Mouse (Mus musculus) hindbrain, embryonic 12.5 days (tissue): ENCODE measurements around the gene Dcp1a. TPM values are rescaled to one million over a fixed set of nuclear protein-coding genes. Genes with fewer than 3 reads are reported as not detected.

Source experiments
- ATAC-seq: fragments of 200-750 bp; cut with Nextera tagmentation; 2 replicates; pipeline ENCODE4 v1.8.0; 2017; ENCODE audit warnings: moderate TSS enrichment; ENCODE audit not compliant: low FRiP score
- H3K27ac ChIP-seq: fragments of 300-500 bp; sonication (generic); 2 replicates; pipeline ENCODE4 v1.5.1; 2016; ENCODE audit warnings: mild to moderate bottlenecking
- H3K27me3 ChIP-seq: fragments of 300-500 bp; sonication (generic); 2 replicates; pipeline ENCODE4 v1.6.1; 2016; ENCODE audit warnings: mild to moderate bottlenecking
- H3K36me3 ChIP-seq: fragments of 300-500 bp; sonication (generic); 2 replicates; pipeline ENCODE4 v1.6.1; 2016; ENCODE audit warnings: mild to moderate bottlenecking
- H3K4me1 ChIP-seq: fragments of 300-500 bp; sonication (generic); 2 replicates; pipeline ENCODE4 v1.6.1; 2016
- H3K4me2 ChIP-seq: fragments of 300-500 bp; sonication (generic); replicated peaks from 2 replicates; pipeline ENCODE4 v1.6.1; 2016; ENCODE audit warnings: mild to moderate bottlenecking
- H3K4me3 ChIP-seq: fragments of 300-500 bp; sonication (generic); 2 replicates; pipeline ENCODE4 v1.5.1; 2016; ENCODE audit warnings: mild to moderate bottlenecking
- H3K9ac ChIP-seq: fragments of 300-500 bp; sonication (generic); 2 replicates; pipeline ENCODE4 v1.6.1; 2016; ENCODE audit warnings: mild to moderate bottlenecking, moderate library complexity
- H3K9me3 ChIP-seq: fragments of 300-500 bp; sonication (generic); replicated peaks from 2 replicates; pipeline ENCODE4 v1.6.1; 2016; ENCODE audit warnings: mild to moderate bottlenecking
- WGBS: fragments of 180-500 bp; shearing (Covaris S2); methylation state at CpG from one replicate; pipeline ENCODE4 v1.1.7; 2016; 5-methylcytosine and 5-hydroxymethylcytosine counted together
- polyA plus RNA-seq: library from polyadenylated mRNA; unstranded; fragments of >200 nt; fragmentation: Nextera tagmentation; extraction: Ambion mirVana; gene quantifications from 2 replicates; pipeline ENCODE4 v1.2.1, GENCODE M21; 2016

Gene Dcp1a
- polyA plus RNA-seq: 29.2 and 30.6 TPM in 2 replicates

DNA sequence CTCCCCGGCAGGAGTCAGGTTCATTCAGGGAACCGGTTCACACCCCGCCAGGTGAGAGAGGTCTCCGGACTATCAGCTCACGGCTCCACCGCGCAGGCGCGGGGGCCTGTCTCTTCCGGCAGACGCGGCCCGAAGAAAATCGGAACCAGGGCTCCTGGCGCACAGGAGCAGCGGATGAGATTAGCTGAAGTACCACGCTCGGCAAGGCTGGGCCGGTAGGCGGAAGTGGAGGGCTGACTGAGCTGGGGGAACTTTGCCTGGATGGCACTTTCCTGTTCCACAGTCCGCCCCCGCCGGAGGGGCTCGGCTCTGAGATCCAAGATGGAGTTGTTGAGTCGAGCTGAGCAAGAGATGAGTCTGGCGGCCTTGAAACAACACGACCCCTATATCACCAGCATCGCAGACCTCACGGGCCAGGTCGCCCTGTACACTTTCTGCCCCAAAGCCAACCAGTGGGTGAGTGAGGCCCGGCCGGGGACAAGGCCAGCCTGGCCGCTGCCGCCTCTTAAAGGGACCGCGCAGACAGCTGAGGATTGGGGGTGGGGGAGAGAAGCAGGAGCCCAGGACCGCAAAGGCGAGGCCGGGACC is at the start of gene Dcp1a:
Gene Dcp1a, plus strand, starts transcription at position 175 of the 588 bp plus-strand sequence.
- ATAC-seq: peak; percentile 99
- under 1% methylated on average over 39 of the region's 39 CpGs for WGBS
- no peaks in the 10 kb centered on the region for H3K27me3 ChIP-seq

DNA sequence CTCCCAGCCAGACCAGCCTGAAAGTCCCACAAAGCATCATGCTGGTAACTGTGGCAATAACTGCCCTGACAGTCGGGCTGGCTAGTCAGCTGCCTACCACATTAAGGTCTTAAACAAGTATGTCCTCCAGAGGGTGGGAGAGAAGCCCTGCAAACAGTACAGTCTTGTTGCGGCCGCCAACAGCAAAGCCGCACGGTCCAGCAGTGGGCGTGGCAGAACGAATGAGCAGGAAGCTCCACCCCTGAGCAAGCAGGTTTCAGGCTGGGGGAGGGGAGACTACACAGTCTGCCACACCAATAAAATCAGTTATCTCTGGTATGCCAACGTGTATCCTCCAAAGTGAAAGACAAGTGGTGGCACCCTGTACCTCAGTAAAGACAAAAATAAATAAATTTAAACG is 49.7 kb upstream of the Dcp1a start:
- H3K9ac ChIP-seq: no peak overlapping the region
- no peaks in the 10 kb centered on the region for H3K9me3 ChIP-seq
- no peaks in the 10 kb centered on the region for H3K36me3 ChIP-seq
- no peak for ATAC-seq
- H3K27me3 ChIP-seq: no peaks in the 10 kb centered on the region
- no peak overlapping the region for H3K27ac ChIP-seq
- no peak overlapping the region for H3K4me3 ChIP-seq
- H3K4me1 ChIP-seq: peaks cover 14% of the 10 kb centered on the region; the same call in 1 of the 2 replicates
- H3K4me2 ChIP-seq: no peak overlapping the region
- 71% methylated on average over 9 of the region's 9 CpGs for WGBS

More for the DNA sequence above, at the start of gene Dcp1a:
- peak within 1 kb of the TSS; percentile 78 for H3K4me2 ChIP-seq
- H3K27ac ChIP-seq: peak within 1 kb of the TSS; percentile 88
- H3K9ac ChIP-seq: peak within 1 kb of the TSS; percentile 86
- H3K4me3 ChIP-seq: peak within 1 kb of the TSS; percentile 74
- no peaks in the 10 kb centered on the region for H3K9me3 ChIP-seq
- H3K36me3 ChIP-seq: peaks cover 16% of the 10 kb centered on the region
- peaks cover 11% of the 10 kb centered on the region for H3K4me1 ChIP-seq

DNA sequence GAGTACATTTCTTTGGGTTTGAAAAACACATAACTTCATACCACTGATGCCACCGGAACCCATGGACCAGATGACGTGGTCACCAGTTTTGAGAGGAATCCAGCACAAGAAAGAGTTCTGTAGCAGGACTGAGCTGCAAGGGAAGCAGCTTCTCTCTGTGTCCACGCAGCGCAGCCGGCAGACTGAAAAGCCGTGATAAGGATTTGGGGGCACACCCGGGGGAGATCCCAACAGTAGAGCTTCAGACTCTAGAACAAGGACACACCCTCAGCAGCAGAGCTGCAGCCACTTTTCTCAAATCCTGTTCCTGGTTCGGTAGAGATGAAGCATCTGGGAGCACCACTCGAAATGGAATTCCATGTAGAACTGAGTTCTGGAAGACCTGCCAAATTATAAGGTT is 49.3 kb upstream of the Dcp1a start:
- Histone ChIP-seq H3K9ac (no peak overlapping the region), H3K36me3 (no peaks in the 10 kb centered on the region), H3K27me3 (no peaks in the 10 kb centered on the region), H3K4me2 (no peak overlapping the region), H3K4me1 (peaks cover 12% of the 10 kb centered on the region; the same call in 1 of the 2 replicates), H3K27ac (no peak overlapping the region), H3K4me3 (no peak overlapping the region), H3K9me3 (no peaks in the 10 kb centered on the region)
- 88% methylated on average over 9 of the region's 9 CpGs for WGBS
- no peak for ATAC-seq

DNA sequence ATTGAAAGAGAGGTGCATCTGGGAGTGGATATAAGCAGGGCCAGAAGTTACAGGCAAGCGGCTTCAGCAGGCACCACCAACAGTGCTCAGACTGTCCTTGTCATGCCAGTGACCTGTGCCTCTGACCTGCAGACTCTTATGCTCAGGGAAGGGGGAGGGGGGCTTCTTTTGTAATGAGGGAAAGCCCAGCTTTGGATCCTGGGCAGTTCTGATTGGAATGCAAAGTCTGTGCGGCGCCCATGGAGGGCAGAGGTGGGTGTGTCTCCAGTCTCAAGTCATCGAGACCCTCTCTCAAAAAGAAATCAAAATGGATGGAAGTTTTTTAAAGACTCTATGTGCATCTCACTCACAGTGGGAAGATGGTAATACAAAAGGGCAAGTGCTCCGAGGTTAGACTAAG is 48.9 kb upstream of the Dcp1a start:
- no peak overlapping the region for H3K9ac ChIP-seq
- no peak overlapping the region for H3K4me2 ChIP-seq
- no peaks in the 10 kb centered on the region for H3K27me3 ChIP-seq
- ATAC-seq: no peak
- 52% methylated on average over 5 of the region's 5 CpGs for WGBS
- H3K36me3 ChIP-seq: no peaks in the 10 kb centered on the region
- no peaks in the 10 kb centered on the region for H3K9me3 ChIP-seq
- H3K4me1 ChIP-seq: peaks cover 8% of the 10 kb centered on the region; the same call in 1 of the 2 replicates
- no peak overlapping the region for H3K27ac ChIP-seq
- H3K4me3 ChIP-seq: no peak overlapping the region

DNA sequence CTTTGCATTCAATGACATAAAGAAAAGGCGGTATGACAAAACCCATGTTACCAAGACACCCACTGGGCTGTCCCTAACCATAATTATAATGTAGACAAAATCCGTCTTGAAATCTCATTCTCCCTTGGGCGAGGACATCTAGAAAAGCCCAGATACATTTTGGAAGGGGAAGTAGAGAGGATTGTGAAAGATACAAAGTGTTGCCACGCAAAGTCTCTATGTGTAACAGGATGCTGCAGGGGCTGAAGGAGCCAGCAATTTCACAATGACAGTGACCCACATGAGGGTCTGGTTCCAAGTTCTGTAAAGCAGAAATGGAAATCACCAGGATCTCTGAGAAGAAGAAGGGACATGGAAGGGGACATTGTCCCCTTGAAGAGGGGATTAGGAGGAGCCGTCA is 44.0 kb upstream of the Dcp1a start:
- WGBS: 87% methylated on average over 5 of the region's 5 CpGs
- ATAC-seq: no peak
- Histone ChIP-seq H3K36me3 (no peaks in the 10 kb centered on the region), H3K4me1 (no peaks in the 10 kb centered on the region), H3K27ac (no peak overlapping the region), H3K9me3 (0 out of 2 replicates have a peak, but pooled peaks cover 6% of the 10 kb centered on the region), H3K4me3 (no peak overlapping the region), H3K27me3 (no peaks in the 10 kb centered on the region), H3K4me2 (no peak overlapping the region), H3K9ac (no peak overlapping the region)

DNA sequence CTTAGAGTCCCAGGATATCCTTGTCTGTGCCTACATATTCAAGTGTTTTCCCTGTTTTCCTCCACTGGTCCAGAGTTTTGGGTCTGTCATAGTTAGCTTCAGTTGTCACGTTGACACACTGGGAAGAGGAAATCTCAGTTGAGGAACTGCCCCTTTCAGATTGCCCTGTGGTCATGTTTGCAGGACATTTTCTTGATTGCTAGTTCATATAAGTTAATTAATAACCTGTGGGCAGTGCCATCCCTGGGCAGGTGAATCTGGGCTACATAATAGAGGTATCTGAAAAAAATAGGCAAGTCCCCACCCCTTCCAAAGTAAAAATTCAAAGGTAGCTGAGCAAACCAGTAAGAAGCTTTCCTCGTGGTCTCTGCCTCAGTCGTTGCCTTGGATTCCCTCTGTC is 39.4 kb upstream of the Dcp1a start:
- Histone ChIP-seq H3K36me3 (no peaks in the 10 kb centered on the region), H3K9me3 (0 out of 2 replicates have a peak, but pooled peaks cover 6% of the 10 kb centered on the region), H3K27me3 (no peaks in the 10 kb centered on the region), H3K4me3 (no peak overlapping the region), H3K4me2 (no peak overlapping the region), H3K27ac (no peak overlapping the region), H3K4me1 (no peaks in the 10 kb centered on the region), H3K9ac (no peak overlapping the region)
- 92% methylated on average over 3 of the region's 3 CpGs for WGBS
- no peak for ATAC-seq

DNA sequence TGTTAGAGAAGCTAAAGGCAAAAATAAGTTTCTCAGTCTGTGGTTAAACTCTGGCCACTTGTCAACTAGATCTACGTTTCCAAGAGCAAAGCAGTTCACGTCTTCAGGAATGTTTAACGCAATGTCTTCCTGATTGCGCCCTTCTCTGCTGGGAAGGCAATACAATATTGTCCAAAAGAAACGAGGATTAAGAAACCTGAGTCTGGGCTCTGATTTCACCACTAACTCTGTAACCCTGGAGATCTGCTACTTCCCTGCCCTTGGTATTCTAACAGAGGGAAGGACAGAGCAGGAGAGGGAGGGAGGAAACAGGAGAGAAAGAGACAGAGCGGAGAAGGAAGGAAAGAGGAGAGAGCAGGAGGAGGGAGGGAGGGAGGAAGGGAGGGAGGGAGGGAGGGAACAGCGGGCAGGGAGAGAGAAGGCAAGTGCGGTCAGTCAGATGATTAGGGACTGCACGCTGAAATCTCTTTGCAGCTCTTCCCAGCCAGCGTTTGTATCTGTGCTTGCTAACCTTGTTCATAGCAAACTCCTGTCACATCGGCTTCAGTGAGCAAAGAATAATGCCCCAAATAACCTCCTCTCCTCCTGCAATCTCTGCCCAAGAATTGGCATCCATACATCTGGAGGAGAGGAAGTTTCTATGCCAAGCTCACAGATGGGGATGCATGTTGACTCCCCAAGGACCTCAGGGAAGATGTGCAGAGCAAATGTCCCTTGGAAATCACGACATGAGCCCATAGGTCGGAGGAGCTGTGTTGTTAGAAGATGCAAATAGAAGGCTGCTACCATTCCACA is 23.3 kb upstream of the Dcp1a start:
- peaks cover 6% of the 10 kb centered on the region; the same call in 1 of the 2 replicates for H3K4me1 ChIP-seq
- H3K27ac ChIP-seq: no peak overlapping the region
- WGBS: 31% methylated on average over 12 of the region's 13 CpGs
- ATAC-seq: no peak
- peak overlapping the region; percentile 21; the same call in 1 of the 2 replicates for H3K4me2 ChIP-seq
- peaks cover 6% of the 10 kb centered on the region for H3K27me3 ChIP-seq
- H3K36me3 ChIP-seq: no peaks in the 10 kb centered on the region
- no peaks in the 10 kb centered on the region for H3K9me3 ChIP-seq
- no peak overlapping the region for H3K9ac ChIP-seq
- no peak overlapping the region for H3K4me3 ChIP-seq

DNA sequence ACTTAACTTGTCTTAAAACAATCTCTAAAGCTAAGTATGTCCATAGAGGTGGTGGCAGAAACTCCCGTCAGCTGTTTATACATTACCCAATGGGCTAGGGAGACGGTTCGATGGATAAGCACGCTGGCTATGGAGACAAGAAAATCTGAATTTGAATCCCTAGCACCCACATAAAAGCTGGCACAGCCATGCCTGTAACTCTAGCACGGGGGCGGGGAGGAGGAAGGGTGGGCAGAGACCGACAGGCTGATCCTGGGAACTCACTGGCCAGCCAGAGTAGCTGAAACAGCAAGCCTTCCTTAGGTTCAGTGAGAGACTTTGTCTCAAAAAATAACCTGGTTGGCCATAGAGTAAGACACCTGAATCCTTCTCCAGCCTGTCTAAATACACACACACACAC is 21.9 kb upstream of the Dcp1a start:
- H3K36me3 ChIP-seq: no peaks in the 10 kb centered on the region
- peaks cover 6% of the 10 kb centered on the region; the same call in 1 of the 2 replicates for H3K4me1 ChIP-seq
- H3K9me3 ChIP-seq: no peaks in the 10 kb centered on the region
- H3K27me3 ChIP-seq: peaks cover 6% of the 10 kb centered on the region
- no peak overlapping the region for H3K4me3 ChIP-seq
- no peak overlapping the region for H3K4me2 ChIP-seq
- H3K9ac ChIP-seq: no peak overlapping the region
- no peak overlapping the region for H3K27ac ChIP-seq
- 61% methylated on average over 7 of the region's 7 CpGs for WGBS
- ATAC-seq: no peak

DNA sequence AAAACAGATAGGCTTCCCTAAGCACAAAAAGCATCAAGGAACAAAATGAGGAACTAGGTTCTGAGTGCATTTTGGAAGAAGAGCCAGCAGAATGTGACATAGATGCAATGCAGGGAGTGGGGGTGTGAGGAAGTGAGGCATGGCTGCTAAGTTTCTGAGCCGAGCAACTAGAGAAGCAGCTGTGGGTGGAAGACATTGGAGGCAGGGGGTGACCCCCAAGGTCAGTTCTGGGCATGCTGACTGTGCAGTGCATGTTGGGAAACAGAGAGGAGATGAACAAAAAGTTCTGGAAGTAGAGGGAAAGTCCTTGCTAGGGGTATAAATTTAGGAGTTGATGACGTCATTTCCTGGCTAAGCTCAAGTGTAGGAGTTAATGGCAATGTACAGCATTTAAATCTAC is 21.4 kb upstream of the Dcp1a start:
- no peak for ATAC-seq
- H3K27me3 ChIP-seq: peaks cover 6% of the 10 kb centered on the region
- H3K4me3 ChIP-seq: no peak overlapping the region
- H3K4me1 ChIP-seq: peaks cover 6% of the 10 kb centered on the region; the same call in 1 of the 2 replicates
- H3K9ac ChIP-seq: no peak overlapping the region
- H3K4me2 ChIP-seq: no peak overlapping the region
- no peaks in the 10 kb centered on the region for H3K9me3 ChIP-seq
- no peak overlapping the region for H3K27ac ChIP-seq
- H3K36me3 ChIP-seq: no peaks in the 10 kb centered on the region
- 55% methylated on average over 2 of the region's 2 CpGs for WGBS

DNA sequence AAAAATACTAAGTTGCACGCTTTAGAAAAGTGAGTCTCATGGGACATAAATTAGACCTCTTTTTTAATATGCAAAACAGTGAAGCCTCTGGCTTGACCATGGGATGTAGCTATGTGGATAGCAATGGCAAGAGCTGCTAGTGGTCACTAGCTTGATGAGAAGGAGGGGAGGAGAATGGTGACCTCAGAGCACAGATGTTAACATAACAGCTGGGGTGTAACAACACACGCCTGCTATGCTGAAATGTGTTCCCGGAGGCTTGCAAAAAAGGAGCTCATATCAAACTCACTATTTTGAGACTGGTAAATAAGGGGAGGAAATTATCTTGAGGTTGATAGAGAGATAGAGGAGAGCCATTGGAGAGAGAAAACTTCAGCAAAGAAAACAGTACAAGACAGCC is 20.5 kb upstream of the Dcp1a start:
- H3K9me3 ChIP-seq: no peaks in the 10 kb centered on the region
- peaks cover 6% of the 10 kb centered on the region; the same call in 1 of the 2 replicates for H3K4me1 ChIP-seq
- H3K4me2 ChIP-seq: no peak overlapping the region
- H3K9ac ChIP-seq: no peak overlapping the region
- no peak overlapping the region for H3K27ac ChIP-seq
- no peak for ATAC-seq
- no peaks in the 10 kb centered on the region for H3K36me3 ChIP-seq
- no peak overlapping the region for H3K4me3 ChIP-seq
- H3K27me3 ChIP-seq: peaks cover 6% of the 10 kb centered on the region
- 75% methylated on average over 3 of the region's 3 CpGs for WGBS

DNA sequence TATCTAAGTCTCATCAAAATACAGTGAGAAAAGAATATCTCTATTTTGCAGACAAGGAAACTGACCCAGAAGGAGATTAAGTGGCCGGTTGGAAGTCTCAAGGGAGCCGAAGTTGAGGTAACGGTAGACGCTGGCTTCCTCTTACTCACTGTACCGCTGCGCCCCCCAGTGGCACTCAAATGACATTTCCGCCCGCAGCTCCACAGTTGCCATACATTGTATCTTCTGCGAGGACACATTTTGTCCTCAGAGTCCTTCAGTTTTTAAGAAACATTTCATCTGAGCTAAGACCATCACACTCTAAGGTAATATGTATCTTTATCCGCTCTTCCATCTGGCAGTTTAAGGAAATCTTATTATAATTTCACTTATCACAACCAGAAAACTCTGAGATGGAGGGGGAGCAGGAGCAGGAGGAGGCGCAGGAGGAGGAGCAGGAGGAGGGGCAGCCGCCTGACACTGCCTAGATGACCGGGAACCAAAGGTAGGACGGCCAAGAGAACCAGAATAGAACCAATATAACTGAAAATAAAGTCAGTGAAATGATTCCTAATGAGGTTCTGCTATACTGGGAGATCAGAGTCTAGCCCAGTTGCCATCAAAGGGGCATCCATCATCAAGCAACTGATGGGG is 19.3 kb upstream of the Dcp1a start:
- ATAC-seq: peak; percentile 58; the same call in 1 of the 2 replicates
- Histone ChIP-seq H3K9me3 (no peaks in the 10 kb centered on the region), H3K36me3 (no peaks in the 10 kb centered on the region), H3K4me1 (peaks cover 6% of the 10 kb centered on the region; the same call in 1 of the 2 replicates), H3K4me2 (no peak overlapping the region; the same call in 1 of the 2 replicates), H3K27me3 (peaks cover 6% of the 10 kb centered on the region), H3K27ac (no peak overlapping the region), H3K9ac (no peak overlapping the region), H3K4me3 (no peak overlapping the region)
- 4% methylated on average over 14 of the region's 14 CpGs for WGBS

DNA sequence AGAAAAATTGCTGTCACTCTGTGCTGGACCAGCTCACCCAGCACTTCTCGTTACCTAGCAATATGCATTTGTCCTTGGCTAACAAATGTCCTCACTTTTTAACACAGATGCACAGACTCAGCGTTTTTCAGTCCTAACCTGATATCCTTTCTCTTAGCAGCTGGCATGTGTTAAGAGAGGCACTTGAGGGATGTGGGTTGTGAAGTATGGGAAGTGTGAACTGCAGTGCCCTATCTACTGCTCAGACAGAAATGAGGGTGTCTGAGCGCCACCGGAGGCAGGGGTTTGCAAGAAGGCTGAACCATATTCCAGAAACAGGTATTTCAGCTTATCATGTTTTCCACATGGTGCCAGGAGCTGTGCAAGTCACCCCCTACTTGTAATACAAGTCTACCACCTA is 16.0 kb upstream of the Dcp1a start:
- Histone ChIP-seq H3K4me1 (no peaks in the 10 kb centered on the region), H3K4me3 (no peak overlapping the region), H3K9ac (no peak overlapping the region), H3K27me3 (no peaks in the 10 kb centered on the region), H3K9me3 (no peaks in the 10 kb centered on the region), H3K27ac (no peak overlapping the region), H3K36me3 (no peaks in the 10 kb centered on the region), H3K4me2 (no peak overlapping the region)
- no peak for ATAC-seq
- 91% methylated on average over 4 of the region's 4 CpGs for WGBS
